Mouse (Mus musculus): ENCODE results near the gene Lmtk2.

GRCm38 (mm10) chr5:144082006-144082405, 18.2 kb upstream of the Lmtk2 start:
- TF ChIP-seq CTCF (conservative IDR thresholded peaks at IDR 0.05; ENCODE audit: low read length) = no peak
- no peak for TF ChIP-seq NANOG (IDR thresholded peaks at IDR 0.05; ENCODE audit: borderline replicate concordance, low read length)
- TF ChIP-seq POU5F1 (IDR thresholded peaks at IDR 0.05; ENCODE audit: borderline replicate concordance, low read length) = no peak
